Mouse (Mus musculus) C2C12 (cell line): ENCODE measurements at regions not wholly inside any gene's neighbourhood (a gene's known extent, or its start where the extent isn't known, plus 50 kb on each side); places are given as distances from the start of the nearest gene placed in this dataset.

ENCODE experiments used
- H3K27me3 ChIP-seq: one replicate; pipeline ENCODE4 v1.6.1; 2011; ENCODE audit not compliant: control insufficient read depth, insufficient read depth, insufficient read length
- H3K36me3 ChIP-seq: one replicate; pipeline ENCODE4 v1.6.1; 2011; ENCODE audit not compliant: control insufficient read depth, insufficient read depth
- H3K4me3 ChIP-seq: one replicate; pipeline ENCODE4 v1.5.1; 2011; ENCODE audit warnings: mild to moderate bottlenecking, control low read depth; ENCODE audit not compliant: poor library complexity, insufficient read depth, severe bottlenecking
- H3K79me2 ChIP-seq: one replicate; pipeline ENCODE4 v1.6.1; 2011; ENCODE audit not compliant: control insufficient read depth, insufficient read depth
- H3K79me3 ChIP-seq: one replicate; pipeline ENCODE4 v1.6.1; 2011; ENCODE audit warnings: low read depth, control low read depth
- H3ac ChIP-seq: one replicate; pipeline ENCODE3; 2011; ENCODE audit warnings: low read depth; ENCODE audit not compliant: control insufficient read depth, insufficient read length
- CEBPB ChIP-seq: IDR thresholded peaks from one replicate; pipeline ENCODE4 v1.6.1; 2011; ENCODE audit warnings: low read depth, mild to moderate bottlenecking, control low read depth, moderate library complexity
- CTCF ChIP-seq: IDR thresholded peaks from one replicate; pipeline ENCODE4 v1.5.1; 2011; ENCODE audit not compliant: control insufficient read depth, insufficient read depth, insufficient read length
- FOSL1 ChIP-seq: IDR thresholded peaks from one replicate; pipeline ENCODE4 v1.8.0; 2011; ENCODE audit warnings: mild to moderate bottlenecking, low read length; ENCODE audit not compliant: poor library complexity, insufficient read depth, severe bottlenecking
- MAX ChIP-seq: IDR thresholded peaks from one replicate; pipeline ENCODE4 v1.6.1; 2011; ENCODE audit warnings: mild to moderate bottlenecking, control low read depth
- MYOD1 ChIP-seq: IDR thresholded peaks from one replicate; pipeline ENCODE4 v1.6.1; 2011; ENCODE audit warnings: low read depth; ENCODE audit not compliant: control insufficient read depth, insufficient read length
- MYOG ChIP-seq: IDR thresholded peaks from one replicate; pipeline ENCODE4 v1.6.1; 2011; ENCODE audit not compliant: control insufficient read depth, insufficient read length; ENCODE audit errors: extremely low read depth
- USF1 ChIP-seq: IDR thresholded peaks from one replicate; pipeline ENCODE4 v1.6.1; 2011; ENCODE audit warnings: low read depth, mild to moderate bottlenecking, control low read depth, moderate library complexity

DNA sequence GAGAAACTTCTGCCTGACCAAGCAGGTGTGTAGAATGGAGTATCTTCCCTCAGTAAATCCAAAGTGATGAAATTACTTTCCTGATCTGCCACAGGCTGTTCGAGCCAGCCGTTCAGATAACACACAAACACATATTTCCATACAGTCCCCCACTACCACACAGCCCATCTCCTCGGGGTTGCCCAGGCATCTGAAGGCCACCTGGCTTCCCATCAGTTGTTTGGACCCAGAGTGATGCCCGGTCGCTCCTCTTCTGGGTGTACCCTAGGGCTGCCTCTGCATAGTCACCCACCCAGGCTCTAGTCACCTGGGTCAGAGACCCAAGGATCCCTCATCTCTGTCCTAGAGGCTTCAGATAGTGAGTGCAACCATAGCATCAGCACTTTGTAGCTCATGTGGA is 107.9 kb downstream of the CK137956 start:
- H3K27me3 ChIP-seq = no peaks in the 10 kb centered on the region
- no peak overlapping the region for H3ac ChIP-seq
- TF ChIP-seq MAX = no peak
- no peak for TF ChIP-seq FOSL1
- no peak for TF ChIP-seq MYOG
- no peak for TF ChIP-seq USF1
- no peak for TF ChIP-seq CEBPB
- TF ChIP-seq CTCF = no peak
- no peak for TF ChIP-seq MYOD1
- H3K79me2 ChIP-seq = no peaks in the 10 kb centered on the region
- H3K4me3 ChIP-seq = no peak overlapping the region
- H3K36me3 ChIP-seq = no peaks in the 10 kb centered on the region
- H3K79me3 ChIP-seq = no peaks in the 10 kb centered on the region

DNA sequence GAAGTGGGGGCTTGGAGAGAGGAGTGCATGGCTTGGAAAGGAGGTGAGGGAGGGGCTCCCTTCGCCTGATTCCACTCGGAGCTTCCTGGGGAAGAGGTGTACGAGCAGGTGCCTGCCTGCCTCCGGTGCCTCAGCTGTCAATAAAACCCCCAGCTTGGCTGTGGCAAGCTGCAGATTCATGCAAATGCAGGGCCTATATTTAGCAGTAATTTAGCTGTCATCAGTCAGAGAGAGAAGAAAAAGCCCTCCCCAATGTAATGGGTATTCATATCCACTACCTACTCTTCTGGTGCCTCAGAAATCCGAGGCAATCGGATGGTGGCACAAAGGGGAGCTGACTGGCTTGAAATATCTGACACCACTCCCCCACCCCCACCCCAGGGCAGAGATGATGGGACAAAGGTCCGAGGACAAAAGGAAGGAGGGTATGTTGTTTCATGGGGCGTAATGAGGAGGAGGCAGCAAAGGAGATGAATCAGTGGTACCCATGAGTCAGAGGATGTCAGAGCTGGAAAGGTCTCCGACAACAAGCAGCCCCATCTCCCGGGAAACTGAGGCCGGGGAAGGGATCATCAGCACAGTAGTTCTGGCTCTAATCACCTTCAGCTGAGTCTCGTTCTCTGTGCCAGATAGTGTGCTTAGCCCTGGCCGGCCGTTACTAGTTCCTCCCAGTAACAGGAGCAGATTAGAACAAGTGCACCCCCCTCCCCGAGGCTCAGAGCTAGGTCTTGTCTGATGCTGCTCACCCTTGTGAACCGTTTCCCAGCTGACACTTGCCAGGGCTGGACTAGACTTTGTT is 109.2 kb downstream of the CK137956 start:
- H3K27me3 ChIP-seq = no peaks in the 10 kb centered on the region
- no peak for TF ChIP-seq MAX
- no peaks in the 10 kb centered on the region for H3K79me2 ChIP-seq

DNA sequence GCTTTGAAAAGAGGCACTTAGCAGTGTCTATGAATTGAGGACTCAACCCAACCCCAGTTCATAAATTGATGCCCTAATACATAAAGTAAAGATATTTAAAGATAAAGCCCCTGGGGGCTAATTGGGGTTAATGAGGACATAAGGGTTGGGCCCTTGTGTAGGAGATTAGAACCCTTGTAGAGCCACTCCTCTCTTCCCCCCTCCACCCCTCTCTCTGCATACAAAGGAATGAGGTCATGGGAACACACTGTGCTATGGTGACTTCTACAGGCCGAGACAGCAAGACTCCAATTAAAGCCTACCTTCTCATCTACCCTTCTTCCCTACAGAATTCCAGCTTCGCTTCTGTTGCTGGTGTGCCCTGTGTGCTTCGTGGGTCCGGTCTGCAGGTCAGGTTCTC is 110.5 kb downstream of the CK137956 start:
- no peak overlapping the region for H3K4me3 ChIP-seq
- no peaks in the 10 kb centered on the region for H3K27me3 ChIP-seq
- H3K36me3 ChIP-seq = no peaks in the 10 kb centered on the region
- H3ac ChIP-seq = no peak overlapping the region
- TF ChIP-seq MYOD1 (no peak), MYOG (no peak), CEBPB (no peak), MAX (no peak), FOSL1 (no peak), CTCF (no peak), USF1 (no peak)
- no peaks in the 10 kb centered on the region for H3K79me2 ChIP-seq
- no peaks in the 10 kb centered on the region for H3K79me3 ChIP-seq

More for the DNA sequence above, 109.2 kb downstream of the CK137956 start:
- no peak overlapping the region for H3ac ChIP-seq
- H3K79me3 ChIP-seq = no peaks in the 10 kb centered on the region
- no peaks in the 10 kb centered on the region for H3K36me3 ChIP-seq
- no peak overlapping the region for H3K4me3 ChIP-seq

DNA sequence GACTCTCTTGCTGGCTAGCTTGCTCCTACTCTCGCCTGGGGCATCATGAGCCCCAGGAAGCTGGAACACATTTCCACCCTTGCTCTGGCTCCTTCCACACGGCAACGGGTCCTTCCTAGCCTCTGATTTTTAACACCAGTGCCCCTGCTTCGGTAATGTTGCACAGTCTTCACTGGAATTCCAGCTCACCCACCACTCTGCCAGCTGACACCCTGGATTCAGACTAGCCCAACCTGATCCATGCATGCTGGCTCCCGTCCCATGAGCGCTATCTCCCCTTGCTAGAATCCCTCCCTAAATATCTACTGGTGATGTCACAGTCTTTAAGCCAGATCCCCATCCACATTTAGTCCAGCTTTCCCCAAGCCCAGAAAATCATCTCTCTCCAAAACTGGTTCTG is 111.2 kb downstream of the CK137956 start:
- no peaks in the 10 kb centered on the region for H3K79me3 ChIP-seq
- no peaks in the 10 kb centered on the region for H3K79me2 ChIP-seq
- no peak overlapping the region for H3ac ChIP-seq
- H3K4me3 ChIP-seq = no peak overlapping the region
- no peaks in the 10 kb centered on the region for H3K27me3 ChIP-seq
- TF ChIP-seq MYOG (no peak), FOSL1 (no peak)
- no peaks in the 10 kb centered on the region for H3K36me3 ChIP-seq

DNA sequence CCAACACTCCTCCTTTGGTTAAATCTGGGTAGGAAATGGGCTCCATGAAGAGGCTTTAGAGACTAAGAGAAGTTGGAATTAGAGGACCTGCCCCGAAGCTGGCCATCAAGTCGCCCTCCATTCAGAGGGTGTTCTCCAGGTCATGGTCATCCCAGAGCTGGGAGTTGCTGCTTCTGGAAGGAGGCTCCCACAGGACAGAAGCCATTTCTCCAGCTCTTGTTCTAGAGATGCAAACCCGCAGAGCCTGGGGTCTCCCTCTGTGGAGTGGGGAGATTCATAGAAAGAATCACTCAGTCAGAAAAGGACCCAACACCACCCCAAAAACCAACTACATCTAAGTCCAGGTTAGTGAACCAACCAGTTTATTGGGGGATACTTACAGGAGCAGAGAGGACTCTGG is 112.2 kb downstream of the CK137956 start:
- Histone ChIP-seq H3K27me3 (no peaks in the 10 kb centered on the region), H3ac (no peak overlapping the region), H3K4me3 (no peak overlapping the region), H3K36me3 (no peaks in the 10 kb centered on the region), H3K79me2 (no peaks in the 10 kb centered on the region), H3K79me3 (no peaks in the 10 kb centered on the region)
- TF ChIP-seq MAX (no peak), CEBPB (no peak), MYOG (no peak), FOSL1 (no peak), MYOD1 (no peak), USF1 (no peak), CTCF (no peak)

DNA sequence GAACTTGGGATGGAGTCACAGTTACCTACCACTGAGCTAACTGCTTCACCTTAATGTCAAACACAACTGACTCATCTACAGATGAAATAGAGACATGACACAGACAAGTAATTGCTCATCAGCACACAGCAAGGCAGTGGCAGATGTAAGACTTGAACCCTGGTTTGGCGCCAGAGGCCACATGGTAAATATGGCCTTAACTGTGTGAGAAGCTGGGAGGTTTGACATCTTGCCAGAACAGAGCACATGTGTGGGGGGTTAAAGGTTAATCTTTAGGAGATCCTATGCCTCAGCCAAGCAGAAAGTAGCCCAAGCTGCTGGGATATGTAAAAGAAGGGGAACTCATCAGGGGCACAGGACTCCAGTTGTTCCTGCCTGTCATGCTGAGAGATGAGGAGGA is 114.9 kb downstream of the CK137956 start:
- H3K36me3 ChIP-seq = no peaks in the 10 kb centered on the region
- H3K79me2 ChIP-seq = no peaks in the 10 kb centered on the region
- H3K4me3 ChIP-seq = no peak overlapping the region
- H3ac ChIP-seq = no peak overlapping the region
- H3K79me3 ChIP-seq = no peaks in the 10 kb centered on the region
- no peak for TF ChIP-seq USF1
- H3K27me3 ChIP-seq = no peaks in the 10 kb centered on the region
